Mouse (Mus musculus): ENCODE data around the gene Hdac4. TPM values are rescaled to one million over a fixed set of nuclear protein-coding genes. Genes with fewer than 3 reads are reported as not detected.

Hdac4 gene
- polyA plus RNA-seq, 1 experiment from 2014 or later: 16.3 TPM

DNA sequence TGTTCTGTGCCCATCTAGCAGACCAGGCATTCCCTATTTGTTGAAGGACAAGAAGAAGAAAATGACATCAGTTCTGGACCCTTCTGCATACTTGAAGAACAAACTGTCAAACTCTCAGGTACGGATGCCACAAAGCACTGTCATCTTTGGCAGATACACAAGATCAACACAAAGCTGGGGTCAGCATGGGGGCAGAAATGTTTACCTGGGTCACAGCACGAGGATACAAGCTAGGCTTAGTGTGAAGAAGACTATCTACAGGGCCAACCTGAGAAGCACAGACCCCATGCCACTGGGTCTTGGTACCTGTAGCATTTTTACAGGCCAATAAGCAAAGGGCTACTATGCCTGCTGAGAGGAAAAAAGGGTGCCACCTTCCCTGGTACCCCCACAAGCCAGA is 107.7 kb downstream of the Hdac4 start:
- DNase-seq (ENCODE audit: low spot score): no peak
- WGBS: 37% methylated on average over 2 of the region's 2 CpGs
- no peaks in the 10 kb centered on the region for H3K36me3 ChIP-seq (ENCODE audit: insufficient read depth, low read length)
- H3K4me1 ChIP-seq (ENCODE audit: insufficient read depth, low read depth, low read length): no peaks in the 10 kb centered on the region; the same call in 1 of the 2 replicates
- no peak overlapping the region for H3K27ac ChIP-seq (ENCODE audit: low read length)
- H3K27me3 ChIP-seq (replicated peaks; ENCODE audit: insufficient read depth, low read length): no peaks in the 10 kb centered on the region
- no peak for ATAC-seq
- H3K9ac ChIP-seq (replicated peaks; ENCODE audit: low read depth): no peak overlapping the region
- no peak overlapping the region for H3K4me3 ChIP-seq (ENCODE audit: low read depth, low read length)
- TF ChIP-seq EP300 (IDR thresholded peaks at IDR 0.05) (no peak), CTCF (IDR thresholded peaks at IDR 0.05) (no peak)
- no peaks in the 10 kb centered on the region for H3K9me3 ChIP-seq (ENCODE audit: low read length)
- no peak overlapping the region for H3K4me2 ChIP-seq (replicated peaks; ENCODE audit: low read depth, low read length)

- H3K9ac ChIP-seq (replicated peaks; ENCODE audit: low read depth): no peak overlapping the region
- no peaks in the 10 kb centered on the region for H3K27me3 ChIP-seq (replicated peaks; ENCODE audit: insufficient read depth, low read length)
- no peaks in the 10 kb centered on the region; the same call in 1 of the 2 replicates for H3K4me1 ChIP-seq (ENCODE audit: insufficient read depth, low read depth, low read length)
- no peaks in the 10 kb centered on the region for H3K9me3 ChIP-seq (ENCODE audit: low read length)
- DNase-seq (ENCODE audit: low spot score) (no peak), ATAC-seq (no peak)
- H3K4me3 ChIP-seq (ENCODE audit: low read depth, low read length): no peak overlapping the region
- 50% methylated on average over 2 of the region's 2 CpGs for WGBS
- no peak overlapping the region for H3K4me2 ChIP-seq (replicated peaks; ENCODE audit: low read depth, low read length)
- no peak overlapping the region for H3K27ac ChIP-seq (ENCODE audit: low read length)
- H3K36me3 ChIP-seq (ENCODE audit: insufficient read depth, low read length): no peaks in the 10 kb centered on the region
- no peak for TF ChIP-seq EP300 (IDR thresholded peaks at IDR 0.05)
- TF ChIP-seq CTCF (IDR thresholded peaks at IDR 0.05): no peak
These were observed 108.2 kb downstream of the Hdac4 start for GRCm38 (mm10) chr1:92087343-92087742.

GRCm38 (mm10) chr1:92086841-92087240 is 108.7 kb downstream of the Hdac4 start:
- Histone ChIP-seq H3K4me1 (ENCODE audit: insufficient read depth, low read depth, low read length) (no peaks in the 10 kb centered on the region; the same call in 1 of the 2 replicates), H3K9me3 (ENCODE audit: low read length) (no peaks in the 10 kb centered on the region), H3K27me3 (replicated peaks; ENCODE audit: insufficient read depth, low read length) (no peaks in the 10 kb centered on the region), H3K36me3 (ENCODE audit: insufficient read depth, low read length) (no peaks in the 10 kb centered on the region), H3K27ac (ENCODE audit: low read length) (no peak overlapping the region), H3K4me2 (replicated peaks; ENCODE audit: low read depth, low read length) (no peak overlapping the region), H3K9ac (replicated peaks; ENCODE audit: low read depth) (no peak overlapping the region), H3K4me3 (ENCODE audit: low read depth, low read length) (no peak overlapping the region)
- ATAC-seq: no peak
- no peak for TF ChIP-seq CTCF (IDR thresholded peaks at IDR 0.05)
- no peak for TF ChIP-seq EP300 (IDR thresholded peaks at IDR 0.05)
- 88% methylated on average over 4 of the region's 4 CpGs for WGBS
- no peak for DNase-seq (ENCODE audit: low spot score)

DNA sequence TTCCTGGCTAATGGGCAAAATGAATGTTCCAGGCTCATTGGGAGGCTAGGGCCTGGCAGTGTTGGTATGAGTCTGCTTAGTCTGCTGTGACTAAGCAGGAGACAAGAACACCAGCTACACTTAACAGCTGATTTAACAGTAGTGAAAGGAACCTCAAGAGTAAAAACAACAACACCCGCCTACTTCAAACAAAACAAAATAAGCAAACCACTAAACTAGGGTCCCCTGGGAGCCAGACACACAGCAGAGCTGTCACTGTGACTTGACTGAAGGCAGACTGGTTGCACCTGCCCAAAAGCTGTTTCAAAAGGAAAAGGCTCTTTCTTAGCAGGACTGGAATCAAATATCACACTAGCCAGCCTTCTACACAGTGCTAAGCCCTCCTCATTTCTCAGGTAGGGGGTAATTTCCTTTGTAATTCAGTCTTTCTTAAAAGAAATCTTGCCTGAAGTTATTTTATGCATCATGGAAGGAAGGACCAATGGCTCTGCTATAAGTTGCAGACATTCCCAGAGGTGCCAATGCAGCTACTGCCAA is 109.2 kb downstream of the Hdac4 start:
- H3K4me1 ChIP-seq (ENCODE audit: insufficient read depth, low read depth, low read length): no peaks in the 10 kb centered on the region; the same call in 1 of the 2 replicates
- H3K9ac ChIP-seq (replicated peaks; ENCODE audit: low read depth): no peak overlapping the region
- 68% methylated on average over 1 of the region's 1 CpGs for WGBS
- H3K4me3 ChIP-seq (ENCODE audit: low read depth, low read length): no peak overlapping the region
- TF ChIP-seq CTCF (IDR thresholded peaks at IDR 0.05): no peak
- no peak for TF ChIP-seq EP300 (IDR thresholded peaks at IDR 0.05)
- no peak overlapping the region for H3K4me2 ChIP-seq (replicated peaks; ENCODE audit: low read depth, low read length)
- H3K36me3 ChIP-seq (ENCODE audit: insufficient read depth, low read length): no peaks in the 10 kb centered on the region
- no peaks in the 10 kb centered on the region for H3K27me3 ChIP-seq (replicated peaks; ENCODE audit: insufficient read depth, low read length)
- ATAC-seq (peak; percentile 32; the same call in 1 of the 2 replicates), DNase-seq (ENCODE audit: low spot score) (peak; percentile 28)
- no peaks in the 10 kb centered on the region for H3K9me3 ChIP-seq (ENCODE audit: low read length)
- no peak overlapping the region for H3K27ac ChIP-seq (ENCODE audit: low read length)

- H3K9me3 ChIP-seq (ENCODE audit: low read length): no peaks in the 10 kb centered on the region
- no peak overlapping the region for H3K27ac ChIP-seq (ENCODE audit: low read length)
- no peaks in the 10 kb centered on the region; the same call in 1 of the 2 replicates for H3K4me1 ChIP-seq (ENCODE audit: insufficient read depth, low read depth, low read length)
- no peaks in the 10 kb centered on the region for H3K36me3 ChIP-seq (ENCODE audit: insufficient read depth, low read length)
- H3K27me3 ChIP-seq (replicated peaks; ENCODE audit: insufficient read depth, low read length): no peaks in the 10 kb centered on the region
- TF ChIP-seq CTCF (IDR thresholded peaks at IDR 0.05) (peak; percentile 44), EP300 (IDR thresholded peaks at IDR 0.05) (no peak)
- H3K4me3 ChIP-seq (ENCODE audit: low read depth, low read length): no peak overlapping the region
- DNase-seq (ENCODE audit: low spot score): no peak
- no peak for ATAC-seq
- H3K9ac ChIP-seq (replicated peaks; ENCODE audit: low read depth): no peak overlapping the region
- WGBS: 91% methylated on average over 2 of the region's 2 CpGs
- H3K4me2 ChIP-seq (replicated peaks; ENCODE audit: low read depth, low read length): no peak overlapping the region
These were observed 110.8 kb downstream of the Hdac4 start for GRCm38 (mm10) chr1:92084738-92085137.

- no peak overlapping the region for H3K4me3 ChIP-seq (ENCODE audit: low read depth, low read length)
- 45% methylated on average over 3 of the region's 3 CpGs for WGBS
- ATAC-seq (no peak), DNase-seq (ENCODE audit: low spot score) (no peak)
- no peaks in the 10 kb centered on the region for H3K27me3 ChIP-seq (replicated peaks; ENCODE audit: insufficient read depth, low read length)
- no peaks in the 10 kb centered on the region; the same call in 1 of the 2 replicates for H3K4me1 ChIP-seq (ENCODE audit: insufficient read depth, low read depth, low read length)
- H3K9me3 ChIP-seq (ENCODE audit: low read length): no peaks in the 10 kb centered on the region
- no peak for TF ChIP-seq EP300 (IDR thresholded peaks at IDR 0.05)
- TF ChIP-seq CTCF (IDR thresholded peaks at IDR 0.05): no peak
- no peaks in the 10 kb centered on the region for H3K36me3 ChIP-seq (ENCODE audit: insufficient read depth, low read length)
- no peak overlapping the region for H3K9ac ChIP-seq (replicated peaks; ENCODE audit: low read depth)
- no peak overlapping the region for H3K4me2 ChIP-seq (replicated peaks; ENCODE audit: low read depth, low read length)
- no peak overlapping the region for H3K27ac ChIP-seq (ENCODE audit: low read length)
These were observed 111.5 kb downstream of the Hdac4 start for GRCm38 (mm10) chr1:92084004-92084403.
